Mouse (Mus musculus): ENCODE measurements around the gene Cemip.
"Not testable (repeated sequence)": the region's sequence is repeated elsewhere in the genome, so short reads cannot be mapped to it uniquely, and the experiment has no call there.

Gene Cemip

GRCm38 (mm10) chr7:84086039-84086829 is at the start of gene Cemip:
Gene Cemip, minus strand, starts transcription at chr7:84086502.
- DNase-seq: peak; percentile 87

- DNase-seq: no peak
Measured at GRCm38 (mm10) chr7:84132704-84133103, 46.4 kb upstream of the Cemip start.

GRCm38 (mm10) chr7:84131736-84132135 is 45.4 kb upstream of the Cemip start:
- DNase-seq: no peak

GRCm38 (mm10) chr7:84128661-84129060 is 42.4 kb upstream of the Cemip start:
- no peak for DNase-seq

- no peak for DNase-seq
Measured at GRCm38 (mm10) chr7:84125730-84126129, 39.4 kb upstream of the Cemip start.

- DNase-seq: not testable (repeated sequence)
Measured at GRCm38 (mm10) chr7:84123651-84124050, 37.3 kb upstream of the Cemip start.

GRCm38 (mm10) chr7:84121778-84122177 is 35.5 kb upstream of the Cemip start:
- DNase-seq: no peak

GRCm38 (mm10) chr7:84120142-84120760 is 33.9 kb upstream of the Cemip start:
- peak; percentile 56 for DNase-seq

- DNase-seq: peak; percentile 71
Measured at GRCm38 (mm10) chr7:84119216-84120105, 33.2 kb upstream of the Cemip start.

GRCm38 (mm10) chr7:84117543-84118122 is 31.3 kb upstream of the Cemip start:
- no peak for DNase-seq

GRCm38 (mm10) chr7:84116621-84117542 is 30.6 kb upstream of the Cemip start:
- DNase-seq: peak; percentile 43

GRCm38 (mm10) chr7:84115385-84115784 is 29.1 kb upstream of the Cemip start:
- peak; percentile 60 for DNase-seq

GRCm38 (mm10) chr7:84114775-84115174 is 28.5 kb upstream of the Cemip start:
- DNase-seq: no peak

- DNase-seq: no peak
Measured at GRCm38 (mm10) chr7:84113035-84113390, 26.7 kb upstream of the Cemip start.

- no peak for DNase-seq
Measured at GRCm38 (mm10) chr7:84112351-84113034, 26.2 kb upstream of the Cemip start.

GRCm38 (mm10) chr7:84111716-84112350 is 25.5 kb upstream of the Cemip start:
- DNase-seq: no peak

- DNase-seq: no peak
Measured at GRCm38 (mm10) chr7:84106942-84107341, 20.6 kb upstream of the Cemip start.

- DNase-seq: no peak
Measured at GRCm38 (mm10) chr7:84102589-84102988, 16.3 kb upstream of the Cemip start.

- DNase-seq: no peak
Measured at GRCm38 (mm10) chr7:84100672-84101071, 14.4 kb upstream of the Cemip start.

GRCm38 (mm10) chr7:84098098-84098497 is 11.8 kb upstream of the Cemip start:
- DNase-seq: no peak

GRCm38 (mm10) chr7:84096501-84096900 is 10.2 kb upstream of the Cemip start:
- DNase-seq: no peak

All from thymus, postnatal 4 days (tissue).